Mouse (Mus musculus): Measurements from ENCODE around the gene Zfp53. TPM values are rescaled to one million over a fixed set of nuclear protein-coding genes. Genes with fewer than 3 reads are reported as not detected.
"Not testable (repeated sequence)": the region's sequence is repeated elsewhere in the genome, so short reads cannot be mapped to it uniquely, and the experiment has no call there.

Zfp53 gene
- total RNA-seq (2021): 1 to 10 TPM; 4.0 to 5.1 TPM
- long read RNA-seq, experiment 1, transcript Zfp53-202 (5 exons, 3,065 nt): major isoform, 5 of 8 reads
- long read RNA-seq, experiment 1, partial matches to known transcripts: 1 of 8 reads
- long read RNA-seq, experiment 1, other reads (novel, unspliced or antisense): 2 of 8 reads
- long read RNA-seq, experiment 2, partial matches to known transcripts: 1 of 4 reads
- long read RNA-seq, experiment 2, other reads (novel, unspliced or antisense): 1 of 4 reads

GRCm38 (mm10) chr17:21488760-21489499, at the start of gene Zfp53:
Gene Zfp53, plus strand, starts transcription at chr17:21488998.
- DNase-seq (ENCODE audit: extremely low spot score in 1 of 2, low spot score in 2 of 2): peak; percentile 77 to 80
- peak within 1 kb of the TSS; percentile 71 for H3K27ac ChIP-seq
- peak within 1 kb of the TSS; percentile 83 for H3K4me3 ChIP-seq
- no peak; the same call in none of the 2 replicates for TF ChIP-seq CTCF (IDR thresholded peaks at IDR 0.05)
- intact Hi-C loops (cut with DNase I): loop anchor here (1.0 to 2.0 kb wide), 2 partner anchors 38 to 43 kb away; partner anchors contain the start of gene Zfp51

GRCm38 (mm10) chr17:21449669-21450068, 39.1 kb upstream of the Zfp53 start:
- DNase-seq (ENCODE audit: extremely low spot score in 1 of 2, low spot score in 2 of 2): peak; percentile 58 to 71
- Histone ChIP-seq H3K27ac (peak overlapping the region; percentile 81), H3K4me3 (peak overlapping the region; percentile 77)
- peak; percentile 86 for TF ChIP-seq CTCF (IDR thresholded peaks at IDR 0.05)
- intact Hi-C loops (cut with DNase I): loop anchor here (1.0 to 2.0 kb wide), 2 partner anchors 39 to 67 kb away; partner anchors contain the start of gene Zfp53

- TF ChIP-seq CTCF (IDR thresholded peaks at IDR 0.05): no peak
- Histone ChIP-seq H3K27ac (peak within 1 kb of the TSS; percentile 81), H3K4me3 (peak within 1 kb of the TSS; percentile 77)
- peak; percentile 75 to 83 for DNase-seq (ENCODE audit: extremely low spot score in 1 of 2, low spot score in 2 of 2)
- intact Hi-C loops (cut with DNase I): loop anchor here (1.0 to 2.0 kb wide), 2 partner anchors 39 to 66 kb away; partner anchors contain the start of gene Zfp53
Measured at GRCm38 (mm10) chr17:21450138-21450704, 38.6 kb upstream of the Zfp53 start, which contains the start of gene Zfp51. Gene Zfp51, plus strand, starts transcription at chr17:21450374.

- H3K27ac ChIP-seq: no peak overlapping the region
- TF ChIP-seq CTCF (IDR thresholded peaks at IDR 0.05): no peak
- H3K4me3 ChIP-seq: no peak overlapping the region
- DNase-seq (ENCODE audit: extremely low spot score in 1 of 2, low spot score in 2 of 2): no peak
- intact Hi-C loops (cut with DNase I): no loop called here
Measured at GRCm38 (mm10) chr17:21463550-21463949, 25.2 kb upstream of the Zfp53 start.

GRCm38 (mm10) chr17:21472032-21472652, 16.7 kb upstream of the Zfp53 start:
- intact Hi-C loops (cut with DNase I): no loop called here

GRCm38 (mm10) chr17:21472653-21473307, 16.0 kb upstream of the Zfp53 start:
- TF ChIP-seq CTCF (IDR thresholded peaks at IDR 0.05): no peak
- Histone ChIP-seq H3K27ac (no peak overlapping the region), H3K4me3 (no peak overlapping the region)
- intact Hi-C loops (cut with DNase I): no loop called here
- DNase-seq (ENCODE audit: extremely low spot score in 1 of 2, low spot score in 2 of 2): no peak

More at GRCm38 (mm10) chr17:21472032-21472652, 16.7 kb upstream of the Zfp53 start:
- H3K4me3 ChIP-seq: no peak overlapping the region
- H3K27ac ChIP-seq: no peak overlapping the region
- DNase-seq (ENCODE audit: extremely low spot score in 1 of 2, low spot score in 2 of 2): no peak
- no peak for TF ChIP-seq CTCF (IDR thresholded peaks at IDR 0.05)

GRCm38 (mm10) chr17:21473362-21474190, 15.2 kb upstream of the Zfp53 start:
- DNase-seq (ENCODE audit: extremely low spot score in 1 of 2, low spot score in 2 of 2): no peak
- no peak overlapping the region for H3K27ac ChIP-seq
- intact Hi-C loops (cut with DNase I): no loop called here
- no peak; the same call in none of the 2 replicates for TF ChIP-seq CTCF (IDR thresholded peaks at IDR 0.05)
- H3K4me3 ChIP-seq: no peak overlapping the region

- H3K4me3 ChIP-seq; intact Hi-C loops (cut with DNase I); DNase-seq (ENCODE audit: extremely low spot score in 1 of 2, low spot score in 2 of 2); H3K27ac ChIP-seq: not testable (repeated sequence)
Measured at GRCm38 (mm10) chr17:21474729-21475128, 14.1 kb upstream of the Zfp53 start.

GRCm38 (mm10) chr17:21475290-21475689, 13.5 kb upstream of the Zfp53 start:
- H3K4me3 ChIP-seq; H3K27ac ChIP-seq; DNase-seq (ENCODE audit: extremely low spot score in 1 of 2, low spot score in 2 of 2); intact Hi-C loops (cut with DNase I): not testable (repeated sequence)

GRCm38 (mm10) chr17:21476351-21476750, 12.4 kb upstream of the Zfp53 start:
- H3K27ac ChIP-seq; DNase-seq (ENCODE audit: extremely low spot score in 1 of 2, low spot score in 2 of 2); H3K4me3 ChIP-seq; intact Hi-C loops (cut with DNase I): not testable (repeated sequence)

- H3K4me3 ChIP-seq; DNase-seq (ENCODE audit: extremely low spot score in 1 of 2, low spot score in 2 of 2); intact Hi-C loops (cut with DNase I); H3K27ac ChIP-seq: not testable (repeated sequence)
Measured at GRCm38 (mm10) chr17:21478103-21478777, 10.6 kb upstream of the Zfp53 start.
